Mouse (Mus musculus) heart, embryonic 15.5 days (tissue): ENCODE results near the gene Mtln. TPM values are rescaled to one million over a fixed set of nuclear protein-coding genes. Genes with fewer than 3 reads are reported as not detected.

Source experiments
- ATAC-seq: fragments of 200-750 bp; cut with Nextera tagmentation; replicated peaks from 2 replicates; pipeline ENCODE4 v1.8.0; 2017; ENCODE audit warnings: low read depth, moderate TSS enrichment; ENCODE audit not compliant: insufficient number of reproducible peaks, insufficient read depth, low FRiP score
- H3K27ac ChIP-seq: fragments of 300-500 bp; sonication (generic); 2 replicates; pipeline ENCODE4 v1.5.1; 2015; ENCODE audit warnings: mild to moderate bottlenecking, inconsistent platforms
- H3K27me3 ChIP-seq: fragments of 300-500 bp; sonication (generic); 2 replicates; pipeline ENCODE4 v1.6.1; 2015; ENCODE audit warnings: inconsistent platforms
- H3K36me3 ChIP-seq: fragments of 300-500 bp; sonication (generic); 2 replicates; pipeline ENCODE4 v1.6.1; 2015; ENCODE audit warnings: mild to moderate bottlenecking, inconsistent platforms
- H3K4me1 ChIP-seq: fragments of 300-500 bp; sonication (generic); replicated peaks from 2 replicates; pipeline ENCODE4 v1.6.1; 2015; ENCODE audit warnings: inconsistent platforms
- H3K4me2 ChIP-seq: fragments of 300-500 bp; sonication (generic); 2 replicates; pipeline ENCODE4 v1.6.1; 2015; ENCODE audit warnings: inconsistent platforms, mild to moderate bottlenecking, moderate library complexity
- H3K4me3 ChIP-seq: fragments of 300-500 bp; sonication (generic); 2 replicates; pipeline ENCODE4 v1.5.1; 2015; ENCODE audit warnings: mild to moderate bottlenecking, inconsistent platforms
- H3K9ac ChIP-seq: fragments of 300-500 bp; sonication (generic); 2 replicates; pipeline ENCODE4 v1.6.1; 2015; ENCODE audit warnings: mild to moderate bottlenecking, inconsistent platforms
- H3K9me3 ChIP-seq: fragments of 300-500 bp; sonication (generic); replicated peaks from 2 replicates; pipeline ENCODE4 v1.6.1; 2016; ENCODE audit warnings: inconsistent platforms
- WGBS: fragments of 180-500 bp; shearing (Covaris S2); methylation state at CpG from one replicate; pipeline ENCODE4 v1.1.7; 2015; ENCODE audit warnings: mixed read lengths; 5-methylcytosine and 5-hydroxymethylcytosine counted together
- polyA plus RNA-seq: library from polyadenylated mRNA; unstranded; fragments of >200 nt; fragmentation: Nextera tagmentation; extraction: Ambion mirVana; gene quantifications from 2 replicates; pipeline ENCODE4 v1.2.1, GENCODE M21; 2015

The Mtln gene
- polyA plus RNA-seq, 1 experiment from 2014 or later: 45.6 TPM

- Histone ChIP-seq H3K4me3 (no peak overlapping the region), H3K4me2 (no peak overlapping the region), H3K27me3 (no peaks in the 10 kb centered on the region), H3K9ac (no peak overlapping the region), H3K4me1 (peaks cover 3% of the 10 kb centered on the region; the same call in 1 of the 2 replicates), H3K36me3 (no peaks in the 10 kb centered on the region), H3K9me3 (no peaks in the 10 kb centered on the region), H3K27ac (no peak overlapping the region)
- WGBS: 66% methylated on average over 11 of the region's 11 CpGs
- ATAC-seq: no peak
These were observed 40.3 kb downstream of the Mtln start for GRCm38 (mm10) chr2:127751849-127752610.

- ATAC-seq: no peak
- Histone ChIP-seq H3K36me3 (no peaks in the 10 kb centered on the region), H3K4me1 (no peaks in the 10 kb centered on the region), H3K4me2 (no peak overlapping the region), H3K27me3 (no peaks in the 10 kb centered on the region), H3K9me3 (no peaks in the 10 kb centered on the region), H3K27ac (no peak overlapping the region), H3K4me3 (no peak overlapping the region), H3K9ac (no peak overlapping the region)
- WGBS: 40% methylated on average over 1 of the region's 1 CpGs
These were observed 42.9 kb downstream of the Mtln start for GRCm38 (mm10) chr2:127749376-127749775.

GRCm38 (mm10) chr2:127748316-127748715 lies 44.0 kb downstream of the Mtln start:
- H3K27me3 ChIP-seq: no peaks in the 10 kb centered on the region
- 76% methylated on average over 7 of the region's 7 CpGs for WGBS
- no peaks in the 10 kb centered on the region for H3K9me3 ChIP-seq
- H3K4me2 ChIP-seq: no peak overlapping the region
- H3K4me1 ChIP-seq: no peaks in the 10 kb centered on the region
- no peak for ATAC-seq
- no peak overlapping the region for H3K27ac ChIP-seq
- H3K36me3 ChIP-seq: no peaks in the 10 kb centered on the region
- no peak overlapping the region for H3K9ac ChIP-seq
- no peak overlapping the region for H3K4me3 ChIP-seq

- no peak overlapping the region for H3K4me3 ChIP-seq
- no peaks in the 10 kb centered on the region for H3K27me3 ChIP-seq
- H3K36me3 ChIP-seq: no peaks in the 10 kb centered on the region
- no peak overlapping the region for H3K9ac ChIP-seq
- WGBS: 83% methylated on average over 3 of the region's 3 CpGs
- no peak overlapping the region for H3K27ac ChIP-seq
- no peaks in the 10 kb centered on the region for H3K9me3 ChIP-seq
- no peak overlapping the region for H3K4me2 ChIP-seq
- ATAC-seq: no peak
- no peaks in the 10 kb centered on the region for H3K4me1 ChIP-seq
These were observed 49.7 kb downstream of the Mtln start for GRCm38 (mm10) chr2:127742637-127743036.

Other genes starting within 250 kb of the Mtln start
- 2.2 and 2.8 TPM in 2 replicates for gene Zfp661, start 205.4 kb downstream of the Mtln start, polyA plus RNA-seq
- gene Mrps5, start 205.3 kb downstream of the Mtln start, polyA plus RNA-seq: 123 and 132 TPM in 2 replicates
- gene Mal, start 135.8 kb downstream of the Mtln start, polyA plus RNA-seq: 3.8 and 4.2 TPM in 2 replicates
- 8.1 and 10.2 TPM in 2 replicates for gene Mall, start 62.6 kb downstream of the Mtln start, polyA plus RNA-seq
- 19.6 and 20.0 TPM in 2 replicates for gene Nphp1, start 3.6 kb downstream of the Mtln start, polyA plus RNA-seq
- 35.7 and 39.2 TPM in 2 replicates for gene Bub1, start 39.4 kb upstream of the Mtln start, polyA plus RNA-seq
- 0.28 and 0.39 TPM in 2 replicates for gene Acoxl, start 46.4 kb upstream of the Mtln start, polyA plus RNA-seq